Mouse (Mus musculus) C2C12 (cell line): Measurements from ENCODE around the gene Olfr596.
"Not testable (repeated sequence)": the region's sequence is repeated elsewhere in the genome, so short reads cannot be mapped to it uniquely, and the experiment has no call there.

Experiments
- CEBPB ChIP-seq: IDR thresholded peaks from one replicate; pipeline ENCODE4 v1.6.1; 2011; ENCODE audit warnings: low read depth, mild to moderate bottlenecking, control low read depth, moderate library complexity
- CTCF ChIP-seq: IDR thresholded peaks from one replicate; pipeline ENCODE4 v1.5.1; 2011; ENCODE audit not compliant: control insufficient read depth, insufficient read depth, insufficient read length
- MAX ChIP-seq: IDR thresholded peaks from one replicate; pipeline ENCODE4 v1.6.1; 2011; ENCODE audit warnings: mild to moderate bottlenecking, control low read depth
- MYOD1 ChIP-seq: IDR thresholded peaks from one replicate; pipeline ENCODE4 v1.6.1; 2011; ENCODE audit warnings: low read depth; ENCODE audit not compliant: control insufficient read depth, insufficient read length
- MYOG ChIP-seq: IDR thresholded peaks from one replicate; pipeline ENCODE4 v1.6.1; 2011; ENCODE audit not compliant: control insufficient read depth, insufficient read length; ENCODE audit errors: extremely low read depth

DNA sequence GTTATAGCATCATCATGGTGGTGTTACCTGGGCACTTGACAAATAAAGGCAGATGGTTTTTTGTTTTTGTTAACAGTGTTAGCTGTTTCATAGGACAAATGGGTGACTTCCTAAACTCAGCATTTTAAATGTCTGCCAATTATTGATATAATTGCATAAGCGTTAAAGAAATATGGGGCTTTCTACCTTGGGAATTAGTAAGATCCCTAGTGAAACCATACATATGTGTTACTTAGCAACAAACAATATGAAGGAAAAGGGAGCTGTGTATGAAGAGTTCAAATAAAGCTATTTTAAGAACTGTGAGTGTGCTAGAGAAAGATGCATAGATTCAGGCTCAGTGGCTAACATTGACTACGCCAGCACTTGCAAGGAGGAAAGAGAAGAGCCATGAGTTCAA is 10.6 kb downstream of the Olfr596 start, which contains the start of gene Olfr597:
- not testable (repeated sequence) for TF ChIP-seq CEBPB, CTCF, MYOG, MAX, MYOD1
